Mouse (Mus musculus): Measurements from ENCODE around the gene Prok2. TPM values are rescaled to one million over a fixed set of nuclear protein-coding genes. Genes with fewer than 3 reads are reported as not detected.

The Prok2 gene
- total RNA-seq, 2 experiments from 2014 or later, result 0.63 to 0.96 TPM

DNA sequence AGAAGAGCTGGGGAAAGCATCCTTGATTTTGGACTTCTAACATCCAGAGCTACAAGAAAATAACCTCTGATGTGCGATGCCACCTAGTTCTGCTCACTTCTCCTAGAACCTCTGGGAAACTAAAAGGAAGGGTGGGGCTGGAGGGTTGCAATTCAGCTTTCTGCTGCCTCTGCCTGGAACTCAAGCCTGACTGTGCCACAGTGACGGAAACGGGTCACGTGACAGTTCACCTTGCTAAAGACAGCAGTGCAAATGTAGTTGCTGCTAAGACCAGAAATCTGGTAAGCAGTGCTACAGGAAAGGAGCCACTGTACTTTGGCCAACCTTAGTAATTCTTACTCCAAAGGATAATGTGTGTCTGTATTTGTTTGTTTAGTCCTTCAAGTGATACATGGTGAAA is 3.7 kb upstream of the Prok2 start:
- intact Hi-C loops (cut with DNase I), result no loop called here
- Histone ChIP-seq H3K27ac (no peak overlapping the region), H3K4me3 (no peak overlapping the region)
- TF ChIP-seq CTCF (IDR thresholded peaks at IDR 0.05), result no peak
- no peak for DNase-seq (ENCODE audit: extremely low spot score in 1 of 2, low spot score in 2 of 2)

DNA sequence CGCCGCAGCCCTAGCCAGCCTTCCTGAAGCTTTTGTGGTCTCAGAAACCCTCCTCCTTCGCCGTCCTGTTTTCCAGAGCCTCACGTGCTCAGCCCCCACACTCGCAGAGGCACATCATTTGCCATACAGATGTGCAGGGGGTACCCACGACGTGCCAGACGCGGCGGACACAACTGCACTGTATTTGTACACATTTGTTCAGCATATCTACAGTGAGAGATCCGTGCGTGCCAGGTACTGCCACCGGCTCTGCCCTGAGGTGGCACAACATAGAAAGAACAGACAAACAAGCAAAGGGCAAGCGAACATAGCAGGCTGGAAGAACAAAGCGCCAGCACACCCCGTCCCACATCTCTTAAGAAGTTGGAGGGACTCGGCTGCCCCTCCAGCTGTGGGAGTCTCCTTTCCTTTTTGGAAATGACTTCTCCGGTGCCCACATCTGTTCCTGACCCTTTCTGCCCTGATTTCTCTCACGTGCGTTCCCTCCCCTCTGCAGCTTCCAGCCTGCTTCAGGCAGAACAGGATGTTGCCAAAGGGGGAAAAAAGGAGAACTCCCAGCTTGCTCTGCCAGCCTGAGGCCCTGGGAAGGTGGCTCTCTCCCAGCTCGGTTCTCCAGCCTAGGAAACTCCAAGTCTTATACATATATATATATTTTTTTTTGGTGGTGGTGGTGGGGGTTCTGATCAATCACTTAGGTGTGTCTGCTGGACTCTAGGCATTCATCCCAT is 548 bp upstream of the Prok2 start:
- peak overlapping the region; percentile 53 for H3K4me3 ChIP-seq
- intact Hi-C loops (cut with DNase I), result no loop called here
- no peak overlapping the region for H3K27ac ChIP-seq
- TF ChIP-seq CTCF (IDR thresholded peaks at IDR 0.05), result no peak
- DNase-seq (ENCODE audit: extremely low spot score in 1 of 2, low spot score in 2 of 2), result no peak

DNA sequence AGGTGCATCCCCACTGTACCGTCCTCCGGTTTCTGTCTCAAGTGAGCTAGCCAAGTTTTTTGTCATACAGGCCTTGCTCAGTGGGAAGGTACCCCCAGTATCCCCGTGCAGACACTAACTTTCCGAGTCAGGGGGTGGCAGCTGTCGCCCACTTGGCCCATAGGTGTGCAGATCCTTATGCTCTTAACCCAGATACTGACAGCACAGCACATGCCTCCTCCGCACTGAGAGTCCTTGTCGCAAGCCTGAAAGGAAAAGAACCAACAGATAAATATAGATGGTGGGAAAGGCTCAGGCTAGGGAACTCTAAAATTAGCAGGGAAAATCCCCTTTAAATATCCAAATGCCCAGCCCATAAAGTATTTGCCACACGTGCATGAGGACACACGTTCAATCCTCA is 3.8 kb downstream of the Prok2 start:
- TF ChIP-seq CTCF (IDR thresholded peaks at IDR 0.05), result no peak
- Histone ChIP-seq H3K4me3 (no peak overlapping the region), H3K27ac (no peak overlapping the region)
- DNase-seq (ENCODE audit: extremely low spot score in 1 of 2, low spot score in 2 of 2), result no peak
- intact Hi-C loops (cut with DNase I), result no loop called here

DNA sequence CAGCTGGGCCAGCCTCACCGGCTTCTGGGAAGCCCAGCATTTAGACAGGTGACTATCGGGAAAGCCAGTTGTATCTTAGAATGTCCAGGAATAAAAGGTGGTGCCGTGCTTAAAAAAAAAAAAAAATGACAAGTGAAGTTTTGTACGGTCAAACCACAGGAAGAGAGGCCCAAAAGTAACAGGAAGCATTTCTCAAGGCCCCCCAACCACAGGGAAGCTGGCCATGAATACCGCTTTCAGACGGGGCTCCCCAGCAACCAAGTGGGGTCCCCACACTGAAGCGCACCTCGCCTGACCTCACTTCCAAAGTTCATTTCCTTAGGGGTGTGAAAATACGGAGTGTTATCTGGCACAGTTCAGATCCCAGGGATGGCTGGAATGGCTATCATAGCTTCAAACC is 5.2 kb downstream of the Prok2 start:
- no peak for TF ChIP-seq CTCF (IDR thresholded peaks at IDR 0.05)
- DNase-seq (ENCODE audit: extremely low spot score in 1 of 2, low spot score in 2 of 2), result no peak
- intact Hi-C loops (cut with DNase I), result no loop called here

DNA sequence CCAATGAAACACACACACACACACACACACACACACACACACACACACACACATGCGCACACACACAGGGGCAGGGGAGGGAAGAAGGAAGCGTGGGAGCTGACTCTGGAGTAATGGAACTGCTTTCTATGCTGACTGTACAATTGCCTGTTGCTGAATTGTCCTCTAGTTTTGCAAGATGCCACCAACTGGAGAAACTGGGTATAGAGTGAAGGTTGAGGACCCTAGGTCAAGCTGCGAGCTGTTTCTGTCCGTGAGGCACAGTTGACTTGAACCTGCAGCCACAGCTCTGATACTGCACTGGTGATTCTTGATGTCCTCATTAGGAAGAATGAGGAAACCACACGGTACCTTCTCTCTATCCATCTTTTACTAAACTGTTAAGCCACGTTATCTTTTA is 10.3 kb downstream of the Prok2 start:
- no peak for DNase-seq (ENCODE audit: extremely low spot score in 1 of 2, low spot score in 2 of 2)
- Histone ChIP-seq H3K27ac (no peak overlapping the region), H3K4me3 (no peak overlapping the region)
- TF ChIP-seq CTCF (IDR thresholded peaks at IDR 0.05), result no peak
- intact Hi-C loops (cut with DNase I), result no loop called here

More for the DNA sequence above, 5.2 kb downstream of the Prok2 start:
- no peak overlapping the region for H3K4me3 ChIP-seq
- no peak overlapping the region for H3K27ac ChIP-seq

DNA sequence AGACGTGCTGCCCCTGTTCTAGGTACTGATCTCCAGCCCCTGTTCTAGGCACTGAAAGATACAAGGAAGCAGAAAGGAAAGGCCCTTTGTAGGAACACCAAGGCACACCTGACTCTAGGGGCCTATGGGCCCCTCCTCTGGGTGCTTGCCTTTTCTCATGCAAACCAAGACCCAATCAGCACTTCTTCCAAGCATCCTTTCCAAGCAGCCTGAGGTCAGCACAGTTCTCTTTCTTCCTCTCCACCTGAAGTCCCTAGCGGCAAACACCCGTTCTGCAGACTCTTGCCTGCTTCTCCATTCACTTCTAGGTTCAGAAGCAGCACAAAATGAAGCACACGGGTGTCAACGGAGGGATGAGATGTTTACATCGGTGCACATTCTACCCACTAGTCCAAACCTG is 11.0 kb downstream of the Prok2 start:
- DNase-seq (ENCODE audit: extremely low spot score in 1 of 2, low spot score in 2 of 2), result no peak
- TF ChIP-seq CTCF (IDR thresholded peaks at IDR 0.05), result no peak
- Histone ChIP-seq H3K27ac (no peak overlapping the region), H3K4me3 (no peak overlapping the region)
- intact Hi-C loops (cut with DNase I), result no loop called here

DNA sequence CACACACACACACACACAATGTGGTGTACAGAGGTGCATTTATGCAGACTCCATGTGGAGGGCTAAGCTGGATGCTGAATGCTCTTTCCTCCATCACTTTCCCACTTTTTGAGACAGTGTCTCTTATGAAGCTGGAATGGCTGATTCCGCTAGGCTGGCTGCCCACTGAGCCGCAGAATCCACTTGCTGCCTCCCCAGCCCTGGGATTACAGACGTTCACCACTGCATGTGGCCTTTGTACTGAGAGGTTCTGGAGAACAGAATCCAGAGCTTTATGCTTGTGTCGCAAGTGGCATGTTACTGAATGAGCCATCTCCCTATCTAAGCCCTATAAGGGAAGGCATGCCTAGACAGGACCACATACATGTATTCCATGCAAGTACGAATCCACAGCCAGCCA is 12.9 kb downstream of the Prok2 start:
- no peak overlapping the region for H3K4me3 ChIP-seq
- intact Hi-C loops (cut with DNase I), result no loop called here

DNA sequence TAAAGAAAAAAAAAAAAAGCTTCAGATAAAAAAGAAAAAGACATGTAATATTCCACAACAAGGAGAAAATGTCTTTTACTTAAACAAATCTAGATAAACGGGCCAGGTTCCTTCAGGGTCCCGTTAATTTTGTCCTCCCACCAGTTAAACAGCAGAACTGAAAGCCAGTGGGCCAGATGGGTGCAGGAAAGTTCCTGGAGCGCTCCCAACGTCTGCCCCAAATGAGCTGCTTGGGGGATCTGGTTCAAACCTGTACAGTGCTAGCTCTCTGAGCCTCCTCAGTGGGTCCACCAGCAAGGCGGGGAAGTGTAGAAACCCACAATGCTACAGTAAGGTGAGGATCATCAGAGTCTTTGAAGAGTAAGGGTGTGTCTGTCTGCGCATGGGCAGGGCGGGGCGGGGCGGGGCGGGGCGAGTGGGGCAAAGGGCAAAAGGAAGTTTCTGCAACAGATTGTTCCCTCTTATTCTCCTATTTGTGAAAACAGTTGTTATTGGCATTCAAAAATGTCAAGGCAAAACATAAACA is 14.6 kb downstream of the Prok2 start:
- intact Hi-C loops (cut with DNase I), result no loop called here
- no peak for DNase-seq (ENCODE audit: extremely low spot score in 1 of 2, low spot score in 2 of 2)
- Histone ChIP-seq H3K4me3 (no peak overlapping the region), H3K27ac (no peak overlapping the region)
- TF ChIP-seq CTCF (IDR thresholded peaks at IDR 0.05), result no peak

More for the DNA sequence above, 12.9 kb downstream of the Prok2 start:
- DNase-seq (ENCODE audit: extremely low spot score in 1 of 2, low spot score in 2 of 2), result no peak
- no peak for TF ChIP-seq CTCF (IDR thresholded peaks at IDR 0.05)
- no peak overlapping the region for H3K27ac ChIP-seq

DNA sequence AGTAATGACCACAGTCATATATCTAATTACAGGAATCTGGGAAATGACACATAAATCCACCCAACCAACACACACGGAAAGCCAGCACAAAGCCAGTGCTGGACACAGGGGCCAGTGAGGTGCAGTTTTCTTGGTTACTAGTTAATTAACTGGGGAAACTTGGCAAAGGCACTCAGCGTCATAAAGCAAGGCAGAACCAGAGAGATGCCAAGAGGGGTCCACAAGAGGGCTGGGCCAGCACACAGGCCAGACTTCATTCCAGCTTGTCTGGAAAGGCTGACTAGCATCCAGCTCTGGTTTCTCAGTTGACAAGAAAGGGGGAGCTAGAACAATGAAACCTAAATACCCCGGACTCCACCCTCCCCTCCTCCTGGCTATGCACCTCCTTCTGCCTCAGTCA is 25.7 kb downstream of the Prok2 start:
- Histone ChIP-seq H3K4me3 (no peak overlapping the region), H3K27ac (no peak overlapping the region)
- no peak for TF ChIP-seq CTCF (IDR thresholded peaks at IDR 0.05)
- DNase-seq (ENCODE audit: extremely low spot score in 1 of 2, low spot score in 2 of 2), result no peak
- intact Hi-C loops (cut with DNase I), result no loop called here

DNA sequence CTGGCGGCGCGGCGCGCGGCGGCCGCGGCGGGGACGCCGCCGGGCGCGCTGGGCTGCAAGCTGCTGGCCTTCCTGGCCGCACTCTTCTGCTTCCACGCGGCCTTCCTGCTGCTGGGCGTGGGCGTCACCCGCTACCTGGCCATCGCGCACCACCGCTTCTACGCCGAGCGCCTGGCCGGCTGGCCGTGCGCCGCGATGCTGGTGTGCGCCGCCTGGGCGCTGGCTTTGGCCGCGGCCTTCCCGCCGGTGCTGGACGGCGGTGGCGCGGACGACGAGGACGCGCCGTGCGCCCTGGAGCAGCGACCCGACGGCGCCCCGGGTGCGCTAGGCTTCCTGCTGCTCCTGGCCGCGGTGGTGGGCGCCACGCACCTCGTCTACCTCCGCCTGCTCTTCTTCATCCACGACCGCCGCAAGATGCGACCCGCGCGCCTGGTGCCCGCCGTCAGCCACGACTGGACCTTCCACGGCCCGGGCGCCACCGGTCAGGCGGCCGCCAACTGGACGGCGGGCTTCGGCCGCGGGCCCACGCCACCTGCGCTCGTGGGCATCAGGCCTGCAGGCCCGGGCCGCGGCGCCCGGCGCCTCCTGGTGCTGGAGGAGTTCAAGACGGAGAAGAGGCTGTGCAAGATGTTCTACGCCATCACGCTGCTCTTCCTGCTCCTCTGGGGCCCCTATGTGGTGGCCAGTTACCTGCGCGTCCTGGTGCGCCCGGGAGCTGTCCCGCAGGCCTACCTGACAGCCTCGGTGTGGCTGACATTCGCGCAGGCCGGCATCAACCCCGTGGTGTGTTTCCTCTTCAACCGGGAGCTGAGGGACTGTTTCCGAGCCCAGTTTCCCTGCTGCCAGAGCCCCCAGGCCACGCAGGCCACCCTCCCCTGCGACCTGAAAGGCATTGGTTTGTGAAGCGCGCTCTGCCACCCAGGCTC is 33.0 kb downstream of the Prok2 start:
- Histone ChIP-seq H3K27ac (peak overlapping the region; percentile 78; the same call in 1 of the 2 replicates), H3K4me3 (peak overlapping the region; percentile 68)
- intact Hi-C loops (cut with DNase I), result loop anchor here (2.0 to 10.0 kb wide), 3 partner anchors 26 to 1139 kb away; partner anchors contain the start of genes Eif4e3, Gm20696, Ppp4r2 and Rybp
- peak; percentile 31 to 45 for DNase-seq (ENCODE audit: extremely low spot score in 1 of 2, low spot score in 2 of 2)
- TF ChIP-seq CTCF (IDR thresholded peaks at IDR 0.05), result no peak

DNA sequence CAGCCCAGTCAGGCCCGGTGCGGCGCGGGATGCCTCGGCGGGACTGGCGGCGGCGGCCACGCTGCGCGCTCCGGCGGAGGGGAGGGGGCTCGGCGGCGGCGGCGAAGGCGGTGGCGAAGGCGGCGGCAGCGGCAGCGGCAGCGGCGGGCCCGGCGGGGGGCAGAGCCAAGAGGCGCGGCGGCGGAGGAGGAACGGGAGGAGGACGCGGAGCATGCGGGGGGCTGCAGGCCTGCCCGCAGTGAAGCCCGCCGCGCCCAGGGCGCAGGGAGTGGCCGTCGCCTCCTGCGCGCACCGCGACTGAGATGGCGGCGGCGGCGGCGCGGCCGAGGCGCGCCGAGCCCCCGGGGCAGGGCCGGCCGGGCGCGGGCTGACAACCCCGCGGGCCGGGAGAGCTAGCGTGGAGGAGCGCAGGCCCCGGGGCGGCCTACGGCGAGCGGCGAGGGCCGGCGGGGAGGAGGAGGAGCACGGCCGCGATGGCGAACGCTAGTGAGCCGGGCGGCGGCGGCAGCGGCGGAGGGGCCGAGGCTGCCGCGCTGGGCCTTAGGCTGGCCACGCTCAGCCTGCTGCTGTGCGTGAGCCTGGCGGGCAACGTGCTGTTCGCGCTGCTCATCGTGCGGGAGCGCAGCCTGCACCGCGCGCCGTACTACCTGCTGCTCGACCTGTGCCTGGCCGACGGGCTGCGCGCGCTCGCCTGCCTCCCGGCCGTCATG is 33.8 kb downstream of the Prok2 start, which contains the start of gene Gpr27:
Gene Gpr27 (plus strand): TSS at position 474 of the 710 bp plus-strand sequence.
- TF ChIP-seq CTCF (IDR thresholded peaks at IDR 0.05), result no peak

More for the DNA sequence above, 33.8 kb downstream of the Prok2 start, which contains the start of gene Gpr27:
- DNase-seq (ENCODE audit: extremely low spot score in 1 of 2, low spot score in 2 of 2), result peak; percentile 61 to 65
- intact Hi-C loops (cut with DNase I), result loop anchor here (2.0 to 10.0 kb wide), 3 partner anchors 26 to 1140 kb away; partner anchors contain the start of genes Eif4e3, Gm20696, Ppp4r2 and Rybp
- peak within 1 kb of the TSS; percentile 68 for H3K4me3 ChIP-seq
- peak within 1 kb of the TSS; percentile 78 for H3K27ac ChIP-seq
